Mouse (Mus musculus) liver, postnatal 0 days (tissue): ENCODE data around the gene Nr4a3.

Experiments used
- CTCF ChIP-seq: sonication (generic); IDR thresholded peaks from 2 replicates; pipeline ENCODE4 v1.5.1; 2016; ENCODE audit warnings: antibody characterized with exemption, low read depth
- EP300 ChIP-seq: IDR thresholded peaks from 2 replicates; pipeline ENCODE4 v1.6.1; 2016; ENCODE audit warnings: antibody characterized with exemption, low read depth, mild to moderate bottlenecking

DNA sequence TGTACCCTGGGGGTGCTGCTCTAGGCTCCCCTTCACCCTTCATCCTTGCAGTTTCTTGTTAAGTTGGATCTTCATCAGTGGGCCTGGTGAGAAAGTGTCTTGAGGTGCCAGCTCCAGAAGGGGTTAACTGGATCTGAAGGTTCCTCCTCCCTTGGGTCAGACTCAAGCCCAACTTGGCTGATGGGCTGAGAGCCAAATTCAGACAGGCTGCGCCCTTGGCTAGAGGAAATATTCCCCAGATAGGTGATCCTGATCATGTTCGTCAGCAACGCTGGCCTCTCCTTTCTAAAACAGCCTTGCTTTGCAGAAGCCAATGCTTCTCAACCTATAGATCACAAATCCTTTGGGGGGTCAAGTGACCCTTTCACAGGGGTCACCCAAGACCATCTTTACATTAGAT, 27.1 kb downstream of the Nr4a3 start:
- TF ChIP-seq EP300 (no peak), CTCF (no peak)
